Mouse (Mus musculus): ENCODE data around the gene Gfm2.

- TF ChIP-seq POLR2A (IDR thresholded peaks at IDR 0.05; ENCODE audit: borderline replicate concordance, extremely low read depth, insufficient read depth, insufficient read length, poor library complexity, severe bottlenecking) (no peak), CTCF (IDR thresholded peaks at IDR 0.05; ENCODE audit: borderline replicate concordance, extremely low read depth, insufficient read depth, insufficient read length) (no peak)
These were observed 92.4 kb downstream of the Gfm2 start for GRCm38 (mm10) chr13:97230101-97230500.

Measured in brain, embryonic 14.5 days (tissue).